Mouse (Mus musculus) MEL (cell line): ENCODE results near the gene Arhgap24. TPM values are rescaled to one million over a fixed set of nuclear protein-coding genes. Genes with fewer than 3 reads are reported as not detected.
A peak's percentile ranks its signal among the peaks of the same experiment; 100 is the strongest.

ENCODE experiments used
- DNase-seq: peaks from one replicate; pipeline ENCODE4 v3.0.0; 2011; ENCODE audit warnings: low read depth, low spot score
- H3K27ac ChIP-seq: 2 replicates; pipeline ENCODE4 v1.5.1; 2012; ENCODE audit warnings: low read depth, mild to moderate bottlenecking, control low read depth, low read length, moderate library complexity; ENCODE audit not compliant: control insufficient read depth
- H3K27me3 ChIP-seq, 2 experiments: fragments of 150-350 bp in 1 of 2; sonication (generic) in 1 of 2; 2 replicates each; pipeline ENCODE4 v1.6.1; 2012; ENCODE audit warnings: low read length in 2 of 2, mild to moderate bottlenecking in 2 of 2, improper control_type of control experiment in 1 of 2, moderate library complexity in 1 of 2; ENCODE audit not compliant: insufficient read depth in 2 of 2, control insufficient read depth in 1 of 2
- H3K36me3 ChIP-seq, 2 experiments: 2 replicates each; pipeline ENCODE4 v1.6.1; 2012 to 2014; ENCODE audit warnings: low read length in 2 of 2, improper control_type of control experiment in 1 of 2, inconsistent platforms in 1 of 2, mild to moderate bottlenecking in 1 of 2; ENCODE audit not compliant: insufficient read depth in 2 of 2, control insufficient read depth in 1 of 2
- H3K4me1 ChIP-seq, 2 experiments: fragments of 150-350 bp in 1 of 2; sonication (generic) in 1 of 2; 2 replicates each; pipeline ENCODE4 v1.6.1; 2012; ENCODE audit warnings: low read length in 2 of 2, improper control_type of control experiment in 1 of 2, mild to moderate bottlenecking in 1 of 2; ENCODE audit not compliant: insufficient read depth in 2 of 2, control insufficient read depth in 1 of 2
- H3K4me3 ChIP-seq, 2 experiments: fragments of 150-350 bp in 1 of 2; sonication (generic) in 1 of 2; 2 replicates each; pipeline ENCODE4 v1.5.1; 2012; ENCODE audit warnings: low read depth in 2 of 2, low read length in 2 of 2, mild to moderate bottlenecking in 2 of 2, moderate library complexity in 2 of 2, control low read depth in 1 of 2, improper control_type of control experiment in 1 of 2; ENCODE audit not compliant: control insufficient read depth in 1 of 2, insufficient read depth in 1 of 2
- H3K79me2 ChIP-seq: 2 replicates; pipeline ENCODE4 v1.6.1; 2012; ENCODE audit warnings: mild to moderate bottlenecking, low read length, moderate library complexity; ENCODE audit not compliant: control insufficient read depth, poor library complexity, insufficient read depth
- H3K9ac ChIP-seq: 2 replicates; pipeline ENCODE4 v1.6.1; 2012; ENCODE audit warnings: low read depth, mild to moderate bottlenecking, control low read depth, low read length, moderate library complexity; ENCODE audit not compliant: control insufficient read depth, poor library complexity, severe bottlenecking
- H3K9me3 ChIP-seq: fragments of 150-350 bp; sonication (generic); replicated peaks from 2 replicates; pipeline ENCODE4 v1.6.1; 2012; ENCODE audit warnings: mild to moderate bottlenecking, low read length, improper control_type of control experiment, moderate library complexity; ENCODE audit not compliant: insufficient read depth
- CHD2 ChIP-seq: IDR thresholded peaks from 2 replicates; pipeline ENCODE4 v1.6.1; 2011; ENCODE audit warnings: low read length, improper control_type of control experiment
- EP300 ChIP-seq, 2 experiments: IDR thresholded peaks; 2 replicates each; pipeline ENCODE4 v1.6.1; 2011; ENCODE audit warnings: improper control_type of control experiment in 2 of 2, low read length in 2 of 2, low read depth in 1 of 2, mild to moderate bottlenecking in 1 of 2
- GATA1 ChIP-seq: IDR thresholded peaks from 2 replicates; pipeline ENCODE4 v1.6.1; 2011; ENCODE audit warnings: low read depth, low read length, improper control_type of control experiment
- HCFC1 ChIP-seq: IDR thresholded peaks from 2 replicates; pipeline ENCODE4 v1.6.1; 2012; ENCODE audit warnings: low read depth, mild to moderate bottlenecking, inconsistent platforms, low read length, improper control_type of control experiment, moderate library complexity
- JUND ChIP-seq: IDR thresholded peaks from 2 replicates; pipeline ENCODE4 v1.6.1; 2011; ENCODE audit warnings: low read depth, mild to moderate bottlenecking, improper control_type of control experiment, low read length
- MAFK ChIP-seq: IDR thresholded peaks from 2 replicates; pipeline ENCODE4 v1.6.1; 2011; ENCODE audit warnings: low read depth, mild to moderate bottlenecking, low read length, improper control_type of control experiment, borderline replicate concordance
- MAX ChIP-seq: IDR thresholded peaks from 2 replicates; pipeline ENCODE4 v1.6.1; 2011; ENCODE audit warnings: low read length, improper control_type of control experiment
- MXI1 ChIP-seq: IDR thresholded peaks from 2 replicates; pipeline ENCODE4 v1.6.1; 2011; ENCODE audit warnings: mild to moderate bottlenecking, low read depth, low read length, improper control_type of control experiment
- MYC ChIP-seq: IDR thresholded peaks from 2 replicates; pipeline ENCODE4 v1.6.1; 2011; ENCODE audit warnings: low read depth, mild to moderate bottlenecking, low read length, improper control_type of control experiment, moderate library complexity
- NELFE ChIP-seq: IDR thresholded peaks from 2 replicates; pipeline ENCODE4 v1.6.1; 2011; ENCODE audit warnings: low read depth, low read length, improper control_type of control experiment
- POLR2AphosphoS5 ChIP-seq: IDR thresholded peaks from 2 replicates; pipeline ENCODE4 v1.6.1; 2012; ENCODE audit warnings: low read depth, borderline replicate concordance, mild to moderate bottlenecking, inconsistent platforms, low read length, moderate library complexity, mixed read lengths
- RAD21 ChIP-seq: IDR thresholded peaks from 2 replicates; pipeline ENCODE4 v1.6.1; 2011; ENCODE audit warnings: mild to moderate bottlenecking, low read depth, low read length, improper control_type of control experiment
- SIN3A ChIP-seq: IDR thresholded peaks from 2 replicates; pipeline ENCODE4 v1.6.1; 2012; ENCODE audit warnings: low read length, improper control_type of control experiment, inconsistent platforms
- TAL1 ChIP-seq: IDR thresholded peaks from 2 replicates; pipeline ENCODE4 v1.6.1; 2012; ENCODE audit warnings: mild to moderate bottlenecking, inconsistent platforms, low read length, moderate library complexity, mixed read lengths
- TCF12 ChIP-seq: IDR thresholded peaks from 2 replicates; pipeline ENCODE4 v1.6.1; 2014; ENCODE audit warnings: low read depth, mild to moderate bottlenecking, inconsistent platforms, low read length, improper control_type of control experiment, moderate library complexity
- UBTF ChIP-seq: IDR thresholded peaks from 2 replicates; pipeline ENCODE4 v1.6.1; 2012; ENCODE audit warnings: low read depth, mild to moderate bottlenecking, inconsistent platforms, low read length, improper control_type of control experiment, moderate library complexity, borderline replicate concordance; ENCODE audit not compliant: insufficient read depth
- USF2 ChIP-seq, 2 experiments: IDR thresholded peaks; 2 replicates each; pipeline ENCODE4 v1.6.1; 2011 to 2012; ENCODE audit warnings: improper control_type of control experiment in 2 of 2, low read length in 2 of 2, borderline replicate concordance in 1 of 2, inconsistent platforms in 1 of 2, low read depth in 1 of 2, mild to moderate bottlenecking in 1 of 2; ENCODE audit not compliant: insufficient read depth in 1 of 2
- ZC3H11A ChIP-seq: IDR thresholded peaks from 2 replicates; pipeline ENCODE4 v1.6.1; 2012; ENCODE audit warnings: low read depth, mild to moderate bottlenecking, inconsistent platforms, low read length, improper control_type of control experiment
- polyA plus RNA-seq, 2 experiments: library from polyadenylated mRNA; stranded (reverse) in 1 of 2; unstranded in 1 of 2; fragments of >175 nt in 1 of 2; fragments of >200 nt in 1 of 2; gene quantifications; 2 replicates each; pipeline versions ENCODE4 v1.2.1 to v1.2.4; 2012; ENCODE audit warnings: low replicate concordance in 2 of 2, low read depth in 1 of 2; ENCODE audit not compliant: insufficient read length in 2 of 2, insufficient read depth in 1 of 2, missing spikeins in 1 of 2
- total RNA-seq: library from RNA; depleted of rRNA; stranded (reverse); fragments of 300-350 nt; gene quantifications from 2 replicates; pipeline ENCODE4 v1.2.3, GENCODE M21; 2012

The Arhgap24 gene
- total and polyA plus RNA-seq, 3 experiments, result not detected

GRCm38 (mm10) chr5:102497205-102497604, 16.0 kb downstream of the Arhgap24 start:
- no peaks in the 10 kb centered on the region for H3K9me3 ChIP-seq
- DNase-seq, result peak; percentile 10
- H3K9ac ChIP-seq, result no peak overlapping the region
- no peaks in the 10 kb centered on the region for H3K4me1 ChIP-seq
- H3K36me3 ChIP-seq, result no peaks in the 10 kb centered on the region
- no peaks in the 10 kb centered on the region for H3K79me2 ChIP-seq
- no peak overlapping the region for H3K4me3 ChIP-seq
- no peaks in the 10 kb centered on the region for H3K27me3 ChIP-seq
- TF ChIP-seq GATA1 (no peak), TCF12 (no peak), ZC3H11A (no peak), MYC (no peak), SIN3A (no peak), MAX (no peak), RAD21 (no peak), MAFK (no peak), HCFC1 (no peak), NELFE (no peak), UBTF (no peak), JUND (no peak)
- no peak overlapping the region for H3K27ac ChIP-seq

GRCm38 (mm10) chr5:102498747-102499146, 17.6 kb downstream of the Arhgap24 start:
- Histone ChIP-seq H3K27me3 (no peaks in the 10 kb centered on the region), H3K9ac (no peak overlapping the region), H3K4me3 (no peak overlapping the region)
- TF ChIP-seq RAD21, result no peak
- TF ChIP-seq, all 39 proteins: peak for 0
- DNase-seq, result no peak
- no peaks in the 10 kb centered on the region for H3K36me3 ChIP-seq
- no peaks in the 10 kb centered on the region for H3K79me2 ChIP-seq
- no peak overlapping the region for H3K27ac ChIP-seq
- no peaks in the 10 kb centered on the region for H3K4me1 ChIP-seq
- H3K9me3 ChIP-seq, result no peaks in the 10 kb centered on the region

GRCm38 (mm10) chr5:102502333-102502732, 21.1 kb downstream of the Arhgap24 start:
- TF ChIP-seq USF2 (IDR thresholded peaks at IDR 0.05; ENCODE audit: borderline replicate concordance in 1 of 2, insufficient read depth in 1 of 2, low read depth in 1 of 2, low read length in 2 of 2) (no peak), TAL1 (no peak), GATA1 (no peak), CHD2 (no peak), JUND (no peak), POLR2AphosphoS5 (no peak), EP300 (IDR thresholded peaks at IDR 0.05; ENCODE audit: low read depth in 1 of 2, low read length in 2 of 2) (no peak), MXI1 (no peak)

More at GRCm38 (mm10) chr5:102502333-102502732, 21.1 kb downstream of the Arhgap24 start:
- no peak overlapping the region for H3K27ac ChIP-seq
- no peaks in the 10 kb centered on the region for H3K36me3 ChIP-seq
- no peaks in the 10 kb centered on the region for H3K9me3 ChIP-seq
- no peaks in the 10 kb centered on the region for H3K79me2 ChIP-seq
- H3K4me3 ChIP-seq, result no peak overlapping the region
- no peak overlapping the region for H3K9ac ChIP-seq
- H3K27me3 ChIP-seq, result no peaks in the 10 kb centered on the region
- no peak for DNase-seq
- H3K4me1 ChIP-seq, result no peaks in the 10 kb centered on the region
